Mouse (Mus musculus) E14TG2a.4 (cell line): Measurements from ENCODE around the gene Manea.

Source experiments
- H3K27me3 ChIP-seq: 2 replicates; pipeline ENCODE4 v1.6.1; 2014; ENCODE audit warnings: low read length, control low read depth; ENCODE audit not compliant: insufficient read depth
- H3K36me3 ChIP-seq: 2 replicates; pipeline ENCODE4 v1.6.1; 2014; ENCODE audit warnings: low read length, control low read depth; ENCODE audit not compliant: insufficient read depth
- H3K4me1 ChIP-seq: replicated peaks from 2 replicates; pipeline ENCODE4 v1.6.1; 2014; ENCODE audit warnings: low read depth, low read length, control low read depth
- H3K4me3 ChIP-seq: replicated peaks from 2 replicates; pipeline ENCODE4 v1.5.1; 2014; ENCODE audit warnings: mild to moderate bottlenecking, low read length
- H3K9me3 ChIP-seq: 2 replicates; pipeline ENCODE4 v1.6.1; 2014; ENCODE audit warnings: low read length, control low read depth
- CTCF ChIP-seq: conservative IDR thresholded peaks from 2 replicates; pipeline ENCODE4 v1.5.1; 2014; ENCODE audit warnings: low read length
- NANOG ChIP-seq: IDR thresholded peaks from 2 replicates; pipeline ENCODE4 v1.6.1; 2014; ENCODE audit warnings: borderline replicate concordance, low read length, mixed read lengths
- POU5F1 ChIP-seq: IDR thresholded peaks from 2 replicates; pipeline ENCODE4 v1.6.1; 2014; ENCODE audit warnings: low read length, borderline replicate concordance

Gene Manea

DNA sequence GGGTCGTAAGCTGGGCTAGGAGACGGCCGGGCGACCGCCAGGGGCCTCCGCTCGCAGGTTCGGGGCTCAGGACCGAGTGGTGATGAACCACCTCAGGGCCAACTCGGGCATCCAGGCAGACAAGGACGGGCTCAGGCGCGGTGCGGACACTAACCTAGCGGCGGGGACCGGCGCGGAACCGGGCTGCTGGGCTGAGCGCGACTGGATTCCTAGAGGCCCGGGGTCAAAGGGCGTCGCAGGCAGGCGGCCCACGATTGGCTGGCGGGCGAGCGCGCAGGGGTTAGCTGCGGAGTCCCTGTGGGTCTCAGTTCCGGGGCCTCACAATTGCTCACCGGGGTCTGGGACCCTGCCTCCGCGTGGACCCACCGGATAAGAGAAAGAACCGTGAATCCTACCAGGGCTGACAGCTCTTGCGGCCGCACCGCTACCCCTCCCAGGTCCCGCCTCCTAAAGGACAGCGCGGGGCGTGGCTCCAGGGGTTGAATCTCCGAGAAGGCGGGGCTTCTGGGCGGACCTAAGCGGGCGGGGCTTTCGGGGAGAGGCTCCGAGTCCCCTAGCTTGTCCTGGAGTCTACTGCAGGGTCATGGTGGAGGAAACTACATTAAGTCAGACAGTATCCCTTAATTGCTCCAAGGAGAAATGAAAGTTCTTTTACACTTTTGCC lies at the start of gene Manea:
TSS of gene Manea (minus strand) at position 449 of the 664 bp plus-strand sequence.
- peak within 1 kb of the TSS; percentile 86 for H3K4me3 ChIP-seq
- H3K36me3 ChIP-seq, result no peaks in the 10 kb centered on the region
- peaks cover 5% of the 10 kb centered on the region for H3K4me1 ChIP-seq
- H3K27me3 ChIP-seq, result no peaks in the 10 kb centered on the region
- no peaks in the 10 kb centered on the region for H3K9me3 ChIP-seq
- TF ChIP-seq NANOG (no peak), POU5F1 (no peak), CTCF (no peak)

GRCm38 (mm10) chr4:26354616-26355015 lies 7.9 kb upstream of the Manea start:
- peaks cover 19% of the 10 kb centered on the region for H3K4me1 ChIP-seq
- no peaks in the 10 kb centered on the region for H3K36me3 ChIP-seq
- H3K27me3 ChIP-seq, result no peaks in the 10 kb centered on the region
- TF ChIP-seq CTCF (no peak), NANOG (no peak), POU5F1 (no peak)
- H3K9me3 ChIP-seq, result no peaks in the 10 kb centered on the region
- no peak overlapping the region for H3K4me3 ChIP-seq

DNA sequence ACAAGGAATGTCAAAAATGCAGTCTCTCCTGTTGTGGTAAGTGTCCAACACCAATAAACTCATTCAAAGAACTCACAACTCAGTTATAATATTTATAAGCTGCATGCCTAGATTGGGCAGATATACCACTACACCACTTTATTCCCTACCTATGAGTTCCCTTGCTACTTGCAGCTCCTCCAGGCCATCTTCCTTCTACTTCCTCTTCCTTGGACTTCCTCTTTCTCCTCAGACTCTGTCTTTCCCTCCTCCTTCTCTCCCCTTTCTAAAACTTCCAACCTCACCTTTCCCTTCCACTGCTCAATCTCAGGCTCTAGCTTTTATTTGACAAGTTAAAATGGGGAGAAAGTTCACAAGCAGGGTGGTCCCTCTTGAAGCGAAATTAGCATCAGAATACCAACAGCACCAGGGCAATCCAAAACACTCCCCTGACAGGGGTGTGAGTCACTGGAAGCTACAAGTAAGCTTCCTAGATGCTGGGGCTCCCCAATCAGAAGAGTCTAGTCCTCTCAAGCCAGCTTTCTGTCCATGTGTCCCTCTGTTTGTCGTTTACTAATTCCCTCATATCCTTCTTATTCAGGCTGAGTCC lies 7.0 kb upstream of the Manea start:
- H3K36me3 ChIP-seq, result no peaks in the 10 kb centered on the region
- TF ChIP-seq CTCF (no peak), NANOG (peak; percentile 78), POU5F1 (peak; percentile 20; the same call in 1 of the 2 replicates)
- no peaks in the 10 kb centered on the region for H3K9me3 ChIP-seq
- peaks cover 19% of the 10 kb centered on the region for H3K4me1 ChIP-seq
- no peaks in the 10 kb centered on the region for H3K27me3 ChIP-seq
- H3K4me3 ChIP-seq, result no peak overlapping the region

DNA sequence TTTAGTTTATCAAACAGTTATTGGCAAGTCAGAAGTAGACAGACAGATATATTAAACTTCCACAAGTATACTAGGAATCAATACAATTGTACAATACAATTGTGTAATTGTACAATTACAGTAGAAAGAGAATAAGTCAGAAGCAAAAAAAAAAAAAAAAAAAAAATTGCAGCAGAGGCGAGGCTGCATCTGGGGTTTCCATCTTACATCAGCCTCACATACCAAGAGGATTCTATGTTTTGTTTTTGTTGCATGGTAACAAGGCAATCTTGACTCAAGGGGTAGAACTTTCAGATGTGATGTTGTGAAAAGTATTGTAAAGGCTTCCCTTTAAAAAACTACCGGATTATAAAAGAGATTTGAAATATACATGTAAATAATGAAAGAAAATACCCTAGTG lies 548 bp upstream of the Manea start:
- Histone ChIP-seq H3K4me1 (peaks cover 5% of the 10 kb centered on the region), H3K9me3 (no peaks in the 10 kb centered on the region), H3K27me3 (no peaks in the 10 kb centered on the region), H3K4me3 (peak overlapping the region; percentile 86; the same call in 1 of the 2 replicates), H3K36me3 (no peaks in the 10 kb centered on the region)
- TF ChIP-seq NANOG (no peak), CTCF (no peak), POU5F1 (no peak)

DNA sequence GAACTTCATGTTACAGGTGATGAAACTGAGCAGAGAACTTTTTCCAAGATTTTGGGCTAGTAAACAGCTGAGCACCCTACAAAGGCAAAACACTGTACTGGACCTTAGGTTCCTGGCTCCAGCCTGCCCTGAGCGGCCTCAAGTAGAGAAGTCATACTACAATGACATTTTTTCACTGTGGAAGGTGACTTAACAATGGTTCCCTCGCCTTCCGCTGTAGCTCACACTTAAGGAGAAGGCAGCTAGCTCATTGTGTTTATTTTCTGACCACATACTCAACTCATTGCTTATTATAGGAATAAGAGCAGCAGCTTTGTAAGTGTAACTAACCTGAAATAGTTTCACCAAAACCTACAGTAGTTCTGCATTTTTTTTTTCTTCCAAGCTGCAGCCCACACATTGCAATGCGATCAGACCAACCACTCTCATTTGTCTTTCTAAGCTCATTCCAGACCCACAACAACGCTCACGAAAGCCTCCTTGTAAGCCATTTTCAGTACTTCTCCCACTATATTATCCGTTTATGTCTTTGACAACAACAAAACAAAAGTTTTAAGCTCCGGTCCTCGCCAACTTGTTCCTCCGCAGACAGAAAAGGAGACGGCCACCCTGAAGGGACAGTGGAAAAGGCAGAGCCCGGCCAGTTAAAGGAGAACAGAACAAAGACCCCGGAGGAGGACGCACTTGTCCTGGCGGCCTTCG lies 799 bp downstream of the Manea start:
- Histone ChIP-seq H3K9me3 (no peaks in the 10 kb centered on the region), H3K27me3 (no peaks in the 10 kb centered on the region), H3K36me3 (no peaks in the 10 kb centered on the region), H3K4me1 (peaks cover 5% of the 10 kb centered on the region), H3K4me3 (peak overlapping the region; percentile 86)
- no peak for TF ChIP-seq CTCF
- TF ChIP-seq NANOG, result no peak
- no peak for TF ChIP-seq POU5F1

DNA sequence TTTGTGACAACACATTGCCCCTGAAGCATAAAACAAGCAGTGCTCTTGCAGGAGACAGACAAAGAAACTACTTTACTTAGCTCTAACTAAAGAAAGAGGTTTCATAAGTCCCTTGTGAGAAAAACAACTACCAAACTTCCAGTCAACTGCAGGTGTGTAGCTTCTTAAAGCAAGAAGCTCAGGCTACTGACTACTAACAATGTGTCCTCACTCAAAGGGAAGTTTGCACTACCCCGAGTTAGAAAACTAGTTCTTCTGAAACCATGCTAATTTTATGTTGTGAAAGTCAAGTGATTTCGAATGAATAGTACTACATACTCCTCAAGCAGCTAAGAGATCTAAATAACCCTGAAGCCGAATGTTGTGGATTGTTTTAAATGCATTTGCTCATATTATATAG lies 1.6 kb downstream of the Manea start:
- TF ChIP-seq POU5F1 (no peak), CTCF (no peak), NANOG (no peak)

DNA sequence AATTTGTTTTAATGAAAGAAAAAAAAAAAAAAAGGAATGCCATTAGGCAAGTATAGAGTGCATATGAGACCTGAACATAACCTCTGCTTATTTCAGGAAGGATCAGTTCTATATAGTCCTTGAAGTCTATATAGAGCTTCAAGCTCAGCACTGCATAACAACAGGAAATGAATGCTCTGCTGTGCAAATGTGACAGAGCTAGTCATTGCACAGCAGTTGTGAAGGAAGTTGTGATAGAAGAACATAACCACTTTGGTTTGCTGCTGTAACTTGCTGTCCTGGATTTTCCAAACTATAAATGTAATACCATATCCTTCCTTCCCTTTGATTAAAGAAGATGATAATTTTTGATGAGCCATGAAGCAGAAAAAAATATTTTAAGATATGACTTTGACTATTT lies 4.3 kb downstream of the Manea start:
- TF ChIP-seq CTCF (no peak), NANOG (no peak), POU5F1 (no peak)
- Histone ChIP-seq H3K4me1 (peaks cover 5% of the 10 kb centered on the region), H3K36me3 (no peaks in the 10 kb centered on the region), H3K9me3 (no peaks in the 10 kb centered on the region), H3K4me3 (no peak overlapping the region), H3K27me3 (no peaks in the 10 kb centered on the region)

More for the DNA sequence above, 1.6 kb downstream of the Manea start:
- H3K27me3 ChIP-seq, result no peaks in the 10 kb centered on the region
- H3K4me1 ChIP-seq, result peaks cover 5% of the 10 kb centered on the region
- no peaks in the 10 kb centered on the region for H3K9me3 ChIP-seq
- H3K36me3 ChIP-seq, result no peaks in the 10 kb centered on the region
- H3K4me3 ChIP-seq, result no peak overlapping the region

- Histone ChIP-seq H3K9me3 (no peaks in the 10 kb centered on the region), H3K27me3 (no peaks in the 10 kb centered on the region), H3K4me1 (no peaks in the 10 kb centered on the region), H3K4me3 (no peak overlapping the region), H3K36me3 (no peaks in the 10 kb centered on the region)
- TF ChIP-seq NANOG, result no peak
- TF ChIP-seq POU5F1, result no peak
- TF ChIP-seq CTCF, result no peak
These were observed 8.1 kb downstream of the Manea start for GRCm38 (mm10) chr4:26338604-26339003.
